Mouse (Mus musculus) layer of hippocampus, adult 18-20 months (tissue): ENCODE measurements around the gene Eng. TPM values are rescaled to one million over a fixed set of nuclear protein-coding genes. Genes with fewer than 3 reads are reported as not detected.

Experiments used
- DNase-seq, 2 experiments: peaks; one replicate each; pipeline ENCODE4 v3.0.0; 2022; ENCODE audit warnings: low spot score in 2 of 2
- microRNA-seq, 2 experiments: library from miRNA; unstranded; fragments of <30 nt; microRNA quantifications; one replicate each; pipeline ENCODE4 v1.2.0; 2021
- total RNA-seq, 2 experiments: library from RNA; stranded (reverse); gene quantifications; 2 replicates each; pipeline ENCODE4 v1.2.3; 2021

Gene Eng
- total RNA-seq, 2 experiments from 2014 or later = 14.9 to 16.7 TPM

- no peak for DNase-seq
Measured at GRCm38 (mm10) chr2:32728463-32728862, 82.1 kb downstream of the Eng start.

- no peak for DNase-seq
Measured at GRCm38 (mm10) chr2:32729547-32729946, 83.2 kb downstream of the Eng start.

GRCm38 (mm10) chr2:32730854-32731253 is 84.5 kb downstream of the Eng start:
- DNase-seq = no peak

- no peak for DNase-seq
Measured at GRCm38 (mm10) chr2:32731911-32732310, 85.5 kb downstream of the Eng start.

Small RNA genes lying within 50 kb of the gene (microRNA-seq; reads per million reads assigned to microRNA genes)
- gene Gm47291 = 0 reads per million in 2 experiments
- gene Mir1954 = 0 reads per million in 2 experiments
- 0 to 0.25 reads per million in 2 experiments for gene Mir2861
- 0 to 0.20 reads per million in 2 experiments for gene Mir3960
- gene Mir8093 = 0 to 0.49 reads per million in 2 experiments

Other genes with a start within 250 kb of the Eng start
- 1 to 10 TPM; 4.6 to 4.8 TPM for gene Naif1, start 196.1 kb upstream of the Eng start, total RNA-seq
- 10 to 100 TPM; 57.2 to 59.5 TPM for gene Slc25a25, start 195.2 kb upstream of the Eng start, total RNA-seq
- 10 to 100 TPM; 76.0 to 77.2 TPM for gene Fam102a, start 111.3 kb upstream of the Eng start, total RNA-seq
- gene Dpm2, start 75.7 kb upstream of the Eng start, total RNA-seq = 10 to 100 TPM; 78.9 to 81.8 TPM
- 1 to 10 TPM; 3.3 to 3.5 TPM for gene Pip5kl1, start 71.8 kb upstream of the Eng start, total RNA-seq
- under 1 TPM; 0.20 to 0.43 TPM for gene 9430097D07Rik, start 70.9 kb upstream of the Eng start, total RNA-seq
- 10 to 100 TPM; 40.4 to 44.8 TPM for gene St6galnac4, start 59.5 kb upstream of the Eng start, total RNA-seq
- gene St6galnac6, start 46.9 kb upstream of the Eng start, total RNA-seq = 100 to 1,000 TPM; 134 to 142 TPM
- gene Ak1, start 24.8 kb upstream of the Eng start, total RNA-seq = 100 to 1,000 TPM; 128 to 131 TPM
- gene Fpgs, start 57.5 kb downstream of the Eng start, total RNA-seq = 1 to 10 TPM; 8.5 to 9.9 TPM
- gene Cdk9, start 66.5 kb downstream of the Eng start, total RNA-seq = 100 to 1,000 TPM; 119 to 123 TPM
- 10 to 100 TPM; 16.6 to 19.4 TPM for gene Sh2d3c, start 74.5 kb downstream of the Eng start, total RNA-seq
- gene 6330409D20Rik, start 94.4 kb downstream of the Eng start, total RNA-seq = 1 to 10 TPM; 1.5 to 1.8 TPM
- 10 to 100 TPM; 30.2 to 32.1 TPM for gene Tor2a, start 110.6 kb downstream of the Eng start, total RNA-seq
- 1 to 10 TPM in 1 of 2 experiments, under 1 TPM in 1; 0.94 to 1.2 TPM for gene Ttc16, start 129.0 kb downstream of the Eng start, total RNA-seq
- 1 to 10 TPM; 6.0 to 7.5 TPM for gene Ptrh1, start 129.2 kb downstream of the Eng start, total RNA-seq
- gene Cfap157, start 137.8 kb downstream of the Eng start, total RNA-seq = 1 to 10 TPM; 1.5 to 1.7 TPM
- gene Stxbp1, start 200.7 kb downstream of the Eng start, total RNA-seq = 100 to 1,000 TPM; 613 to 617 TPM
- gene Fam129b, start 229.5 kb downstream of the Eng start, total RNA-seq = 10 to 100 TPM; 18.0 to 21.1 TPM